Mouse (Mus musculus): Measurements from ENCODE around the gene Pex5. TPM values are rescaled to one million over a fixed set of nuclear protein-coding genes. Genes with fewer than 3 reads are reported as not detected.
A peak's percentile ranks its signal among the peaks of the same experiment; 100 is the strongest.
"Not testable (repeated sequence)": the region's sequence is repeated elsewhere in the genome, so short reads cannot be mapped to it uniquely, and the experiment has no call there.

Pex5 gene
- total and polyA plus RNA-seq, 3 experiments: 47.5 to 99.9 (median 71.0) TPM

DNA sequence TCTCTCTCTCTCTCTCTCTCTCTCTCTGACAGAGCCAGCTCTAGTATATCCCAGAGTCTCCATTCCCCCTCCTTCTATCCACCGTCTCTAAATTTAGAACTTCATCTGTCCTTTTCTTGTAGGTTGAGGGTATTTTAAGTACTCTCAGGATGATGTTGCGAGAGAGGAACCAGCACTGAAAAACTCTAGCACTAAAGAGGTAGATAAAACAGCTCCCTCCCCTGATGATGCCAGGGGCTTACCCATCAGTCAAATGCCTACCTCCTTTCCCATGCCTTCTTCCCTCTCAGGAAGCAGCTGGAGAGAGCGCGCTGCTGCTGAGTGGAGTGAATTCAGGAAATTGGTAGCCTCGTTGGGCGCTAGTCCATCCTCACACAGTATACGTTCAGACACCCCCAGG is 12.4 kb upstream of the Pex5 start:
- DNase-seq: no peak

DNA sequence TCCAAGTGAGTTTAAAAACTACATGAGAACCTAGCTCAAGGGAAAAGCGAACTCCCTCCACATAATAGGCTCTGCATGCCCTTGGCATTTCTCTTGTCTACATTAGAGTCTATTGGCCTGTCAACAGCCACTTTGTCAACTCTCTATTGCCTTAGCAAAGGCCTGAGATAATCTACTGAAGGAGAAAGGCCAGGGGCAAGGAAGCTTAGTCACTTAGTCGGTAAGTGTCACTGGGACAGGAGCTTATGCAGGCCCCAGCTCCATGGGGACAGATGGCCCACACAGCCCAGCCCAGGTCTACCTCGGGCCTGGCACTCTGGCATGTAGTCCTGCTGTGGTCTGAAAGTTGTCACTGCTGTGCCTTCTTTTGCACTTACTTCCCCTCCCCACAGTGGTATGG is 11.7 kb upstream of the Pex5 start:
- DNase-seq: peak; percentile 76

DNA sequence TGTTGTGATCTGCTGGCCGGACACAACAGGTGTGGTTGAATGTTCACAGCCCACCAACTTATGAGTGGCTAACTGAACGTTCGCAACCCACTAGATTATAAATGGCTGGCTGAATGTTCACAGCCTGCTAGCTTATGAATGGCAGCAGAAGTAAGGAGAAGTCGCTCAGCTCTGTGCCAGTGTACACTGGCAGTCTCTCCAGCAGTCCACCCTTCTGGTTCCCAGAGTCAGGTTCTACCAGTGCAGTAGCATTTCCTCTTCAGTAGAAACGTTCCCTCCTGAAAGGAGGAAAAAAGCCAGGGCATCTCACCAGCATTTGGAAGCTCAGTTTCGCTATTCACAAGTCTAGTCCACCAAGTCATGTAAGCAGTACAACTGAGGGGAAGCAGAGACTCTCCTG is 10.7 kb upstream of the Pex5 start:
- no peak for DNase-seq

DNA sequence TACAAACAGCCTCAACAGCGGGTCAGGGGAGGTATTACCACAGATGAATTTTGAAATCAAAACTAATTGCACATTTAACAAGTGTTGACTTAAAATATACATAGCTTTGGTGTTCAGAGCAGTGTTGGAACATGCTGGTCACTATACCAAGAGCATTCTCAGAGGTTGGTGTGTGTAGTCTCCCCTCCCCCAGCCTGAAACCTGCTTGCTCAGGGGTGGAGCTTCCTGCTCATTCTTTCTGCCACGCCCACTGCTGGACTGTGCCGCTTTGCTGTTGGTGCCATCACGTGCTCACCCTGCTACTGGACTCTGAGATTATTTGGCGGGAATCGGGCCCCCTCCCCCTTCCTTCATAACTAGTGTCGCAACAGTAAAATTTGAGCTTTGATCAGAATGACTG is 10.2 kb upstream of the Pex5 start:
- DNase-seq: peak; percentile 33

DNA sequence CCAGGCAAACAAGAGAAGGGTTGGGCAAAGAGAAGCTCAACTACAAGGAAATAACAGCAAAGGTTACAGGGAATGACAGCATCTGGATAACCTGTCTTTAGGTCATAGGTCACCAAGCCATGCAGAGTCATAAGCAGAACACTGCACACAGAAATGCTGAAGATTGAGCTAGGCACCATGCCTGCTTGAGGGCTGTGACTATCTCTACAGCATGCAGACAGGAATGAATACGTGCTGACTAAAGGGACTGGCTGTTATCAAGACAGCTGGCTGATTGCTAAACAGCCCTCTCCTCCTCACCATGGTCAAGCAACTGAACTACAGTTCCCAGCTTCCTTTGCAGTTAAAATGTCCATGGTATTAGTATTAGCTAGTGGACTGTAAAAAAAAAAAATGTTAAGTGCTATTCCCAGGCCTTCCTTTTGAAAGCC is 9.2 kb upstream of the Pex5 start:
- peak; percentile 55 for DNase-seq

DNA sequence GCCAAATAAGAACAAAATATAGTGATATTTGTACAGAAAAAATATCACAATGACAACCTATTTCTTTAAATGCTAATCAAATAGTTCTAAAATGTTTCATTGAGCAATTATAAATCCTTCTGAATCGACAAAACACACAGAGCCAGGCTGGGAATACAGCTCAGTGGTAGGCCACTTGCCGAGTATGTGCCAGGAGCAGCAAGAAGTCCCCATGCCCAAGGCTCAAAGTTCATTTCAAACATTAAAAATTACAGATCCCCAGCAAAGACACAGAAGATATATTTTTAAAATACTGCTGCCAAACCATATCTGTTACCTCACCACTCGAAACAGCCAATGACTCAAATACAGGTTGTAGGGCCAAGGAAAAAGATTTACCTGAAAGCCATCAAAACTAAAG is 3.8 kb upstream of the Pex5 start:
- no peak for DNase-seq

DNA sequence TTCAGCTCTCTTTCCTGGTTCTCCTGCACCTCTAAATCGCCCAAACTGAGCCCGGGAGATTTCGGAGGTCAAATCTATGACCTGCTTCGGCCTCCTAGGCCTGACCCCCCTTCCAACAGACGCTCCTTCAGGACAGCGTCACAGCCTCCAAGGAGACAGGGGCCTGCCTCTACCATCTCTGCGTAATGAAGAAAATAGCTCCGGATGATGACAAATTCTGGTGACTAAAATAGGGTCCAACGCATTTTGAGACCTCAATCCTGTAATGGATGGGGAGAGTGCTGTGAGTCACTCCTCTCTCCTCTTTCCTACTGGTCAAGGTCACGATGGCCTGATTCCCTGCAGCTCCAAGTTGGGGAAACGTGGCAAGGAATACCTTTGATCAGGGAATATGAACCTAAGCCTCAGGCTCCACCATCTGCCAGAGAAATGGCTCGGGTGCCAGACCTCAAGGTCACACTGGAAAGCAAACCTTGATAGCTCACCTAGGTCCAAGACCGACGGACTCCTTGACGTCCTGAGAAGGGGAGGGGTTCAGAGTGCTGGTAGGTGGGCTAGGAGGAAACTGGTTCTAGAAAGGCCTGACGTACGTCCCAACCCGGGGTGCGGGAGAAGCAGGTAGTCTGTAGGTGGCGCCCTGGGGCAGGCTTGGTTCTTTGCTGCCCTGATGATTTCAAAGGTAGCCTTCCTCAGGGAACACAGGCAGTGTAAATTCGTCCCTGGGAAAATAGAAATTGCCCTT is 651 bp upstream of the Pex5 start:
- DNase-seq: peak; percentile 94

DNA sequence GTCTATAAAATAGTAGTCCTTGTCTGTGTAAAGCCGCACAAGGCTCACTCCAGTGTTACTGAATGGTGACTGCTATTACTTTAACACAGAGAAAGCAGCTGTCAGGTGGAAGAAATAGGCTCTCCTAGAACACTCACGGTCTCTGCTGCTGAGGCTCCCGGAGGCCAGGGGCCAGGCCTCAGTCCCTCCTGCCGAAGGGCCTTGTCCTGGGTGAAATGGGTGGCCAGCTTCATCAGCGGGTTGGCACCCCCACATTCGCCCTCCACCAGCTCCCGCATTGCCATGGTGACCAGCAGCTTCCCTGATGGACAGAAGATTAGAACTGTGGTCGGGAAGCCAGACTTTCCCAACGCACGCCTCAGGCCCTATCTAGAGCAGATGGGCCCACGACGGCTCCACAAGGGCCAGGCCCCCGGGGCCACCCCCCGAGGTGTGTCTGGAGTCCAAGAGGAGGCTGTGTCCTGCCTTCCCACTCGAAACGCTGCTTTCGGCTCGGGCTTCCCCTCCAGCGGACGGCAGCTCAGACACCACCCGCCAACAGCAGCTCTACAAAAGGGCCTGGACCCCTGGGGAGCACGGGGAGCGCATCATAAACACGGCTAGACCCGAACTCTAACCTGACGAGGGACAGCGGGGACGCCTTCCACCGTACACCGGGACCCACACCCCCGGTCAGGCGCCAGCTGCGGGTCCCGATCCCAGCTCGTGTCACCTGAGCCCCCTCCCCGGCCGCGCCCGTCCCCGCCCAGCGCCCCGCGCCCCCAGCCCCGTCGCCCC is 529 bp downstream of the Pex5 start:
- peak; percentile 74 for DNase-seq

DNA sequence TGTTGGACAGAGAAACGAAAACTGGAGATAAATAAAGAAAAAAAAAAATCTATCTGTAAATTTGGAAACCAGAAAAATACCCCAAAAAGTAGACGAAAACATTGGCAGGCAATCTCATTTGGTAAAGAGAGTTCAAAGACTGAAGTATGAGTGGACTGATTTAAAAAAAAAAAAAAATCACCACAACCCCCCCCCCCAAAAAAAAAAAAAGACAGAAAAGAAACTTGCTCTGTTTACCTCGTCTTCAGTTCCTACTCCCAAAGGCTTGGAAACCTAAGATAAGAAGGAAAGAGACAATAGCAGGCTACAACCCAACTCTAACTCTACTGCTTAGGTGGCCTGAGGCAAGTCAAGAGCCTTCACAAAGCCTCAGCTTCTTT is 1.1 kb downstream of the Pex5 start:
- DNase-seq: no peak

DNA sequence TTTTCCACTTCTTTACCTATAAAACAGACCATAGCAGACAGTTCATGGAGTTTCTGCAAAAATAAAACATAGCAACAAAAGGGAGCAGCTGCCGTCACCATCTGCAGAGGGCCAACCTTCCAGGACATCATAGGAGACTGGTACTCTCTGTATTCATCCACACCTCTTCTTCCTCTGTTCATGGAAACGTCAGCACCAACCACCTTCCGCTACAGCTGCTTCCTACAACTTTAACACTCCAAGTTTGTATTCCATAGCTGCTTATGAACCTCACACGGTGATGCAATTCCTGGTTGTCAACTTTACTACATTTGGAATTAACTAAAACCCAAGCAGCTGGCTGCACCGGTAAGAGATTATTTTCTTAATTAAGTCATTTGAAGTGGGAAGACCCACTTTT is 6.5 kb downstream of the Pex5 start:
- DNase-seq: no peak

DNA sequence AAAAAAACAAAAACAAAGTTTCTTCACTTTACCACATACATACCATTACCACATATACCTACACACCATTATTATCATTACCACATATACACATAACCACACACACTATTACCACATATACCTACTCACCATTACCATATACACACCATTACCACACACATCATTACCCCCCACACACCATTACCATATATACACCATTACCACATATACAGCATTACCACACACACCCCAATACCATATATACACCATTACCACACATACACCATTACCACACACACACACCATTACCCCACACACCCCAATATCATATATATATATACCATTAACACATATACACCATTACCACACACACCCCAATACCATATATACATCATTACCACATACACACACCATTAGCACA is 7.7 kb downstream of the Pex5 start:
- DNase-seq: no peak

DNA sequence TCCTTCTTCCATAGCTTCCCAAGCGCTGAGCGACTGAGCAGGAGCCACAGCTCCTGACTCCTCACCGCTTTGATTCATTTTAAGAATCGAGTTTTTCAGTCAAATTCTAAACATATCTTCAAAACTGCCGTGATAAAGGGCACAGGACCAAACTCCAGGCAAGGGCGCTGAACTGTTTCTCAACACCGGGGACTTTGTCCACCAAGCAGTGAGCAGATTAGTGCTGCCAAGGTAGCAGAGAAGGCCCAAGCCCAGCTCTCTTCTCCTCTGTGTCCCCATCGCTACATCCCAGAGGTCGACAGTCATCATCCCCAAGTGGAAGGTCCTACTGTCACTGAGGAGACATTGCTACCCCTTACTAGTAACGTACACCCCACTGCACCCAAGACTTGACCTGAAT is 8.5 kb downstream of the Pex5 start:
- DNase-seq: no peak

DNA sequence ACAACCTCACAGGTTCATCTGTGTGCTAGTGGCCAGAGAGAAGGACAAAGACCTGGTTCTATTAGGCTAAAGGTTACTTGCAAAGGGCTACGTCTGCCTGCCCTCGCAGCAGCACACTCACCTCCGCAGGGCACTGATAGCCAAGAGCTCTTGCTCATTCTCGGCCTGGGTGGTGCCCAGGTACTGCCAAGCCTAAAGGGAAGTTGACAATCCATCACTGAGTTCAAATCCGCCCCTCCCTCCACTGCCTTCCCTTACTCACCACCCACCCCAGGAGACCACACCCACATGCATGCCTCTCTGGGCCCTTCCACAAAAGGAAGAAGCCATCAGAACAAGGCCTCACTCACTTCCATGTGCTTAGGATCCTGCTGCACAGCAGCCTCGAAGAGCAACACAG is 15.1 kb downstream of the Pex5 start:
- no peak for DNase-seq

DNA sequence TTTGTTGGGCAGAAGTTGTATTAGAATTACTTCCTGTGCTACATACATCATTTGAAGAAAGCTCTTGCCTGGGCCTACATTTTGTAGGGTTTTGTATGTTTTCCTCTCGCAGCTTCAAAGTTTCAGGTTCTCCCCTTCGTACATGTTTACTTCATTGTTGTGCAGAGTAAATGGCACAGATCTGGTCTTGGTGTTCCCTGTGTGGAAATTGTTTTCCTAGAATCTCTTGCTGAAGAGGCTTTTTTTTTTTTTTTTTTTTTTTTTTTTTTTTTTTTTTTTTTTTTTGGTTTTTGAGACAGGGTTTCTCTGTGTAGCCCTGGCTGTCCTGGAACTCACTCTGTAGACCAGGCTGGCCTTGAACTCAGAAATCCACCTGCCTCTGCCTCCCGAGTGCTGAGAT is 19.9 kb downstream of the Pex5 start:
- not testable (repeated sequence) for DNase-seq

DNA sequence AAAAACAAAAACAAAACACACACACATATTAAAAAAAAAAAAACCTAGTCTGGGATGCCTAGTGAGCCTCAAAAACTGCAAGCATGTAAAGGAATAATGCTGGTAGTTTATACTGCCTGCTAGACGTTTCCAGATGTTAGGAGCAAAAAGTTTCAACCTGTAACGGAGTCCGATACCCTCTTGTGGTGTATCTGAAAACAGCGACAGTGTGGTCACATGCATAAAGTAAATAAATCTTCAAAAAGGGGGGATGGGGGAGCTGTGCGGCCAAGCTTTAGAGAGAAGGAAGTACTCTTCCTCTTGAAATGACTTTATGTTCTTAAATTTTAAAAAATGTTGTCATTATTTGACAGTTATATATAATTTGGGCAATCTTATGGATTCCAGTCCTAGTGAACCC is 34.7 kb downstream of the Pex5 start:
- no peak for DNase-seq

DNA sequence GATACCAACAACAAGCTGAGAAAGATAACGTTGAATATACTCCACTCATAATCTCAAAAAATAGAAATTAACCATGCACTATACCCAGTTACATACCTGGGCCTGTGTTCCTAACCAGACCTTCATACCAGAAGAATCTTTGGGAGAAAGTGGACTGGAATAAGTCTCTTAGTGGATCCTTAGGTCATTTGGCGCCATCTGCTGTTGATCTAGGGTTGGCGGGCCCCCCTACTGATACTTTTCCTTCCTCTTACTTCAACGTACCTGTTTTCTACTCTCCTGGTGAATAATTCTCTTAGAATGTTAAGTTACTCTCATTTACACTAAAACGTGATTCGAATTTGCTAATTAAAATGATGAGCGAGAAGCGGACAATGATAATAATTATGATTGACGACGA is 35.5 kb downstream of the Pex5 start:
- peak; percentile 39 for DNase-seq

DNA sequence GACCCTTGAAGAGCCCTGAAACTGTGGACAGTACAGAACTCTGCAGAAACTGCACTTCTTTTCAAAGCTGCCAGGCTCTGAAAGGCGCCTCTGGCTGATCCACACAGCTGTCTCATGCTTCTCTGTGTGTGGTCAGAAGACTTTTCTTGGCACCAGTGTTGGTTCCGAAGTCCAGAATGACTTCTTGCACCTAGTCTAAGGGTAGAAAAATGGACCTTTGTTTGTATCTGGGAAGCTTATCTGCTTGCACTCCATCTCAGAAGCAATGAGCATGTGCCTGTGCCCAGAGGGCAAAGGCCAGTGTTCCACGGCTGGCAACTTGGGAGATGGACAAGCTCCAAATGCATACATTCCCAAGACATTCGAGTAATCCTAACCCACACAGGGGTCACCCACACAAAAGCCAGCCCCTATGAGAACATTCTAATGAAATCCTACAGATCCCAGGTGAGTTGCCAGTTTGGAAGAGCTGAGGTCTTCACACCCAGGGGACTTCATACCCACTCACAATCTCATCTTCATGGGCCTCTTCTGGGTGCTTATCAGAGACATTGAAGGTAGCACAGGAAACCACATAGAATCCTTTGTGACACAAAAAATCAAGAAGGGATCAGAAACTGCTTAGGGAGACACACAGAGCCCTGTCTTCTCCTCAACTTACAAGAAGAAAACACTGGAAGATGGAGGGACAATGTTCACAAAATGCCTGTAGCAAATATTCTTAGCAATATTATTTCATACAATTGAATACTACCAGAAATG is 37.2 kb downstream of the Pex5 start:
- DNase-seq: no peak

DNA sequence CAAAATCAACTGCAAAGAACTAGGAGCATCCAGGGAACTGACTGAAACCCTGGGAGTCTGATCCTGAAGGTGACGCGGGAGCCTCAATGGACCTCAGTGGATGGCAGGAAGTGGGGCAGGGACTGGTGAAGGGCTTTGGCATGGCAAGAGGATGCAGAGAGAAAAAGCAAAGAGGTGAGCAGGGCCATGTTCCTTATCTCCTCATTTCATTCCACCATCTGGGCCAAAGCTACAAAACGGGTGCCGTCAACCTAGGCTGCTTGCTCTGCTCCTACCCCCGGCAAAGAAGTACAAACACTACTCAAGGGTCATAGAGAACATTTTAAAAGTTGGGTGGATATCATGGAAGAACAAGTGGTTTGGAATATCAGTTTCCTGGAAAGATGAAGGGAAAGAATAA is 38.6 kb downstream of the Pex5 start:
- no peak for DNase-seq

DNA sequence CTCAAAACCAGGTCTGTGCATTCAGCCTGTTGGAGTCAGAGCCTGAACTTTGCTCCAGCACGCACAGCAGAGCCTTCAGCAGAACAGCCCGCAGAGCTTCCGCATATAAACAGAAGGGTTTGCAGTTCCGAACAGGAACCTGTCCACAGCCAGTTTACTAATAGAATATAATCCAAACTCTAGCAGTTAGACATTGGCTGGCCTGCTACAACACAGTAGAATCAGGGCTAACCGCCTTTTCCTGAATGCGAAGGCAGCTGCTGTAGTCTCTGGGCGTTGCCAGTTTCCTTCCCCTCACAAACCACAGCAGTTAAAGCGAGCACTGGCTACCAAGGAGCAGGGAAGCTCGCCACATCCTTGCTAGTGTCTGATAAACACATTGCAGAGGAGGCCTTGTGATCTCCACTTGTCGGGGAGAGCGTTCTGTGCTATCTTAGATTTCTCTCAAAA is 39.4 kb downstream of the Pex5 start:
- no peak for DNase-seq

DNA sequence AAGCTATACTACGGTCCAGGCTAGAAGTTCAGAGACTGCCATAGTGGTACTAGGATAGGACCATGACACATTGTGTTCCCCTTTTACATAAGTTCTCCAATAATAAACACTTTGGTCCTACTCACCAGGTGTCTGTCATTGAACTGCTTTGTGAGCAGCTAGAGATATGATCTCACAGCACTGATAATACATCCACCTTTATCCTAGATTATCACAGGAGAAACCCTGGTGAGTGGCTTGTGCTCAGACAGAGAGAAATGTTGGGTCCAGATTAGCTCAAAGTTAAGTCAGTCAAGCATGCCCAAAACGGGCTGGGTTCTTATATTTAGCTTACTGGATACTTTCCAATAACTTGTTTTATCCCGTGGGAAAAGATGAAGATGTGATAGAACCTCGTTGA is 40.2 kb downstream of the Pex5 start:
- no peak for DNase-seq

DNA sequence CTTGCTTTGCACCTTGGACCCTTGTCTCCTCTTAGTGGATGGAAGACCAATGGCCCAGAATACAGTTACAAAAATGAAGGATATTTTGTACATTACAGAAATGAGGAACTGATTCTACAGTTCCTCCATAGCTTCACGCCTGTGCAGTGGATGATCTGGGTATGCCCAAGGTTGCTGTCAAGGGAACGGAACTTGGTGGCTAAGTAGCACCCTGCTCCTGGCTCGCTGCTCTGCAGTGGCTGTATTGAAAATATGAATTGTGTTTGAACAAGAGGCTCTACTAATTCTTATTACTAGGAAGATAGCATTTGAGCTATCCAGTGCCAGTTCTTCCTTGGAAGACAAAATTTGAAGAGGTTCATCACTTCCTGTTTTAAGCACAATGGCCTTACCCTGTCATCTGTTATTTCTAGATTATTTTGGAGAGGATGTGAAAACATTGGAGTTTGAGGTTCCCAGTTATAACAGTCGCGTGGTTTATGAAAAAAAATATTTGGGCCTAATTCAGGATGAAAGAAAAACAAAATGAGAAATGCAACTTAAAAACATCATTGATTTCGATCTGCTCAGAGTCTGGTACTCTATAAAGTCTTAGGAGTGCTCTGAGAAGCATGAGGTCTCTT is 41.2 kb downstream of the Pex5 start:
- DNase-seq: no peak

DNA sequence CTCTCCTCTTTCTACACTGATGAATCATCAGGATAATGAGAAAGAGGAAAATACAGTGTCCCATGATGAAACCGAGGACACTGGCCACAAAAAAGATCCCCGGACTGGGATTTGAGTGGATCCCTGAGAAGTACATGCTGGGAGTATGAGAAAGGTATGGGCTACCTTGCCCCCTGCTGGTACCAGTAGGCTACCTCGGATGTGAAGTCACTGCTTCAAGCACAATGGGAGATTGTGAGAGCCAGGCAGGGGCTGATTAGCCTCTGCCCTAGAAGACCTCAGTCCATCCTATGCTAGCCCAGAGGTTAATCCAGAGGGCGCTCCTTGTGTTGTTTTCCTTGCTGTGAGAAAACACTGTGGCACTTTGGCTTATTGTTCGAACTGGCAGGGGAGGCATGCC is 50.5 kb downstream of the Pex5 start:
- no peak for DNase-seq

DNA sequence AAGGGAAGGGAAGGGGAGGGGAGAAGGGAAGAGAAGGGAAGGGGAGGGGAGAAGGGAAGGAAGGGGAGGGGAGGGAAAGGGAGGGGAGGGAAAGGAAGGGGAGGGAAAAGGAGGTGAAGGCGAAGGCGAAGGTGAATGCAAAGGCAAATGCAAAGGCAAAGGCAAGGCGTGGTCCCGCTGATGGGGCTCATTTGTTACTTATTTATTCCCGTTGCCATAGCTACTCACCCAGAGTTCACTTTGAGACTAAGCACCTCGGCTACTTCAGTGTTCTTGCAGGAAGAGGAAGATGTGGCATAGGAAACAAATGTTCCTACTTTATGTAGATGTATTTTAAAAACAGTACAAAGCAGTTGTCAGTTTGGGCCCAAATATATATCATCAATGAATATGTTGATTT is 54.3 kb downstream of the Pex5 start:
- no peak for DNase-seq
